Mouse (Mus musculus): Measurements from ENCODE around the gene Arf4.
"Not testable (repeated sequence)": the region's sequence is repeated elsewhere in the genome, so short reads cannot be mapped to it uniquely, and the experiment has no call there.

The Arf4 gene

GRCm38 (mm10) chr14:26663851-26664250 lies 26.0 kb downstream of the Arf4 start:
- no peak for DNase-seq

- no peak for DNase-seq
These were observed 30.1 kb downstream of the Arf4 start for GRCm38 (mm10) chr14:26667991-26668370.

GRCm38 (mm10) chr14:26668371-26669291 lies 30.8 kb downstream of the Arf4 start:
- DNase-seq = peak; percentile 61

GRCm38 (mm10) chr14:26669292-26670073 lies 31.6 kb downstream of the Arf4 start, which contains the start of gene Pde12:
Gene Pde12 (minus strand): TSS chr14:26669883.
- DNase-seq = peak; percentile 91

GRCm38 (mm10) chr14:26670964-26671363 lies 33.1 kb downstream of the Arf4 start:
- DNase-seq = no peak

- not testable (repeated sequence) for DNase-seq
These were observed 34.2 kb downstream of the Arf4 start for GRCm38 (mm10) chr14:26671870-26672615.

GRCm38 (mm10) chr14:26674476-26675169 lies 36.7 kb downstream of the Arf4 start:
- not testable (repeated sequence) for DNase-seq

- no peak for DNase-seq
These were observed 37.5 kb downstream of the Arf4 start for GRCm38 (mm10) chr14:26675371-26675770.

GRCm38 (mm10) chr14:26675791-26676190 lies 37.9 kb downstream of the Arf4 start:
- no peak for DNase-seq

GRCm38 (mm10) chr14:26690727-26691126 lies 52.9 kb downstream of the Arf4 start:
- no peak for DNase-seq

- DNase-seq = no peak
These were observed 53.5 kb downstream of the Arf4 start for GRCm38 (mm10) chr14:26691363-26691762.

- no peak for DNase-seq
These were observed 55.1 kb downstream of the Arf4 start, which contains the start of gene Dnah12 for GRCm38 (mm10) chr14:26692974-26693373. Gene Dnah12 (plus strand): TSS chr14:26693274.

GRCm38 (mm10) chr14:26697912-26698311 lies 60.0 kb downstream of the Arf4 start:
- no peak for DNase-seq

- DNase-seq = not testable (repeated sequence)
These were observed 67.4 kb downstream of the Arf4 start for GRCm38 (mm10) chr14:26705246-26705645.
